ENCODE assay signal across 14 mouse cellular contexts in genomic region chr13:115132435-115132834, GRCm38 (mm10). TPM values are rescaled to one million over a fixed set of nuclear protein-coding genes. Genes with fewer than 3 reads are reported as not detected.
DNase-seq lines count a peak whose midpoint lies in the region; ATAC-seq and TF ChIP-seq lines count a peak whose summit lies in the region.
"Had no signal": no experiment of that assay in that cellular context is flagged by ENCODE, and none has a peak within 500 bp of the region (broad histone marks: within the 10 kb centered on the region; RNA-seq: fewer than 3 reads in every experiment).

No protein-coding gene starts in this region.

- H3K9ac ChIP-seq in hindbrain, embryonic 11.5 days (ENCODE audit: low read depth, low read length): no peak overlapping the region
- no peak overlapping the region for H3K9ac ChIP-seq in heart, embryonic 16.5 days (ENCODE audit: low read length)
- H3K9ac ChIP-seq: embryonic facial prominence, embryonic 15.5 days; forebrain, postnatal 0 days; hindbrain, embryonic 12.5 days; limb, embryonic 13.5 days had no signal

- H3K27ac ChIP-seq in hindbrain, embryonic 10.5 days: no peak overlapping the region
- H3K27ac ChIP-seq in hindbrain, embryonic 11.5 days (ENCODE audit: low read depth, low read length): no peak overlapping the region
- H3K27ac ChIP-seq in heart, embryonic 16.5 days (ENCODE audit: low read length): peak overlapping the region; percentile 51
- no peak overlapping the region for H3K27ac ChIP-seq in left cerebral cortex, adult 2 months
- H3K27ac ChIP-seq: embryonic facial prominence, embryonic 15.5 days; hindbrain, embryonic 12.5 days; limb, embryonic 13.5 days; stomach, postnatal 0 days had no signal

- WGBS in hindbrain, embryonic 10.5 days: 27% methylated on average over 5 of the region's 5 CpGs
- WGBS in hindbrain, embryonic 11.5 days: 31% methylated on average over 5 of the region's 5 CpGs
- 6% methylated on average over 5 of the region's 5 CpGs for WGBS in heart, embryonic 16.5 days

- no peak for TF ChIP-seq CTCF in left cerebral cortex, adult 2 months (IDR thresholded peaks at IDR 0.05)

- peak; percentile 2 for DNase-seq in hindbrain, embryonic 10.5 days (ENCODE audit: low spot score)
- no peak for DNase-seq in hindbrain, embryonic 11.5 days (ENCODE audit: low spot score)
- DNase-seq in ZHBTc4 (ENCODE audit: low read depth, low spot score): peak; percentile 11
- peak; percentile 57 to 74 for DNase-seq in kidney, postnatal 36 days
- DNase-seq in left cerebral cortex, adult 2 months (ENCODE audit: extremely low spot score in 1 of 2, low spot score in 2 of 2): no peak
- no peak for DNase-seq in urinary bladder, postnatal 10 days (ENCODE audit: low spot score)
- DNase-seq: forebrain, postnatal 0 days; right cerebral cortex, postnatal 14 days had no signal

- H3K4me2 ChIP-seq in hindbrain, embryonic 11.5 days (replicated peaks; ENCODE audit: low read depth, low read length): no peak overlapping the region
- H3K4me2 ChIP-seq in heart, embryonic 16.5 days (ENCODE audit: low read depth, low read length): peak overlapping the region; percentile 37
- H3K4me2 ChIP-seq: embryonic facial prominence, embryonic 15.5 days; hindbrain, embryonic 12.5 days; limb, embryonic 13.5 days had no signal

- intact Hi-C loops in left cerebral cortex, adult 2 months (cut with DNase I): no loop called here

- H3K4me1 ChIP-seq in hindbrain, embryonic 10.5 days (replicated peaks): no peaks in the 10 kb centered on the region
- no peaks in the 10 kb centered on the region for H3K4me1 ChIP-seq in hindbrain, embryonic 11.5 days (replicated peaks; ENCODE audit: control insufficient read depth, insufficient read depth, low read length)
- peaks cover 4% of the 10 kb centered on the region for H3K4me1 ChIP-seq in heart, embryonic 16.5 days (ENCODE audit: control insufficient read depth, insufficient read depth, low read length)
- H3K4me1 ChIP-seq: embryonic facial prominence, embryonic 15.5 days; hindbrain, embryonic 12.5 days had no signal

- H3K4me3 ChIP-seq in hindbrain, embryonic 10.5 days: no peak overlapping the region
- no peak overlapping the region for H3K4me3 ChIP-seq in hindbrain, embryonic 11.5 days (ENCODE audit: low read depth, low read length)
- H3K4me3 ChIP-seq in heart, embryonic 16.5 days (ENCODE audit: low read length): no peak overlapping the region
- H3K4me3 ChIP-seq in left cerebral cortex, adult 2 months: no peak overlapping the region
- H3K4me3 ChIP-seq: embryonic facial prominence, embryonic 15.5 days; hindbrain, embryonic 12.5 days; limb, embryonic 13.5 days; megakaryocyte, embryonic 14.5 days had no signal

- no peaks in the 10 kb centered on the region for H3K27me3 ChIP-seq in hindbrain, embryonic 10.5 days (ENCODE audit: insufficient read depth, poor library complexity, severe bottlenecking)
- no peaks in the 10 kb centered on the region for H3K27me3 ChIP-seq in hindbrain, embryonic 11.5 days (ENCODE audit: control insufficient read depth, insufficient read depth, low read length)
- no peaks in the 10 kb centered on the region for H3K27me3 ChIP-seq in heart, embryonic 16.5 days (ENCODE audit: control insufficient read depth, insufficient read depth, low read length)
- H3K27me3 ChIP-seq: embryonic facial prominence, embryonic 15.5 days; hindbrain, embryonic 12.5 days; limb, embryonic 13.5 days; megakaryocyte, embryonic 14.5 days had no signal

- no peak for ATAC-seq in hindbrain, embryonic 11.5 days (ENCODE audit: low FRiP score)
- ATAC-seq in heart, embryonic 16.5 days (replicated peaks; ENCODE audit: extremely low read depth, insufficient read depth, low FRiP score): 0 out of 2 replicates have a peak, but pooled peaks have one; percentile 41

- no peaks in the 10 kb centered on the region for H3K36me3 ChIP-seq in hindbrain, embryonic 10.5 days
- H3K36me3 ChIP-seq in hindbrain, embryonic 11.5 days (ENCODE audit: control insufficient read depth, insufficient read depth, low read length): no peaks in the 10 kb centered on the region
- H3K36me3 ChIP-seq in heart, embryonic 16.5 days (ENCODE audit: control insufficient read depth, insufficient read depth): no peaks in the 10 kb centered on the region
- H3K36me3 ChIP-seq: embryonic facial prominence, embryonic 15.5 days; hindbrain, embryonic 12.5 days; limb, embryonic 13.5 days had no signal

- H3K9me3 ChIP-seq in hindbrain, embryonic 10.5 days: no peaks in the 10 kb centered on the region
- no peaks in the 10 kb centered on the region for H3K9me3 ChIP-seq in hindbrain, embryonic 11.5 days (ENCODE audit: control insufficient read depth, low read length)
- H3K9me3 ChIP-seq in heart, embryonic 16.5 days (replicated peaks; ENCODE audit: control insufficient read depth, low read length): no peaks in the 10 kb centered on the region
- H3K9me3 ChIP-seq: embryonic facial prominence, embryonic 15.5 days; hindbrain, embryonic 12.5 days; limb, embryonic 13.5 days; megakaryocyte, embryonic 14.5 days had no signal

RNA-seq across cellular contexts. Expression of gene Itga1, which starts 30.7 kb away (rescaled TPM):
- polyA plus RNA-seq in hindbrain, embryonic 10.5 days (2016; fragmentation: Nextera tagmentation; extraction: Ambion mirVana): 3.6 and 4.4 TPM in 2 replicates
- polyA plus RNA-seq in hindbrain, embryonic 11.5 days (2014; fragmentation: Nextera tagmentation; extraction: Ambion mirVana): 5.7 and 8.0 TPM in 2 replicates
- polyA plus RNA-seq in heart, embryonic 16.5 days (2015; fragmentation: Nextera tagmentation; extraction: Ambion mirVana): 26.3 and 29.2 TPM in 2 replicates
- total RNA-seq in left cerebral cortex, adult 2 months (2021): 1 to 10 TPM; 5.8 to 7.1 TPM

RNA-seq across cellular contexts. Expression of gene Gm49395, which starts 30.7 kb away (rescaled TPM):
- polyA plus RNA-seq in hindbrain, embryonic 10.5 days (2016; fragmentation: Nextera tagmentation; extraction: Ambion mirVana): 2.1 and 3.4 TPM in 2 replicates
- 3.3 and 4.1 TPM in 2 replicates for polyA plus RNA-seq in hindbrain, embryonic 11.5 days (2014; fragmentation: Nextera tagmentation; extraction: Ambion mirVana)
- 7.6 and 8.4 TPM in 2 replicates for polyA plus RNA-seq in heart, embryonic 16.5 days (2015; fragmentation: Nextera tagmentation; extraction: Ambion mirVana)
- total RNA-seq in left cerebral cortex, adult 2 months (2021): 1 to 10 TPM; 1.5 to 2.0 TPM

RNA-seq across cellular contexts. Expression of gene Pelo, which starts 42.4 kb away (rescaled TPM):
- polyA plus RNA-seq in hindbrain, embryonic 10.5 days (2016; fragmentation: Nextera tagmentation; extraction: Ambion mirVana): 5.3 and 5.9 TPM in 2 replicates
- 8.0 TPM in 2 replicates for polyA plus RNA-seq in hindbrain, embryonic 11.5 days (2014; fragmentation: Nextera tagmentation; extraction: Ambion mirVana)
- 6.5 and 6.9 TPM in 2 replicates for polyA plus RNA-seq in heart, embryonic 16.5 days (2015; fragmentation: Nextera tagmentation; extraction: Ambion mirVana)
- 10 to 100 TPM; 19.5 to 24.1 TPM for total RNA-seq in left cerebral cortex, adult 2 months (2021)

Comparison
In these comparisons a context has a peak if more than half of its experiments do, and no peak if none do; other contexts are left out.
1. DNase-seq: peak in hindbrain, embryonic 10.5 days (single experiment), ZHBTc4 (single experiment) and kidney, postnatal 36 days (2 of 2); none in hindbrain, embryonic 11.5 days (single experiment), left cerebral cortex, adult 2 months (0 of 2) and urinary bladder, postnatal 10 days (single experiment).